Mouse (Mus musculus) kidney, postnatal 10 days (tissue): ENCODE measurements at regions not wholly inside any gene's neighbourhood (a gene's known extent, or its start where the extent isn't known, plus 50 kb on each side); places are given as distances from the start of the nearest gene placed in this dataset.

Experiments
- DNase-seq: peaks from one replicate; pipeline ENCODE4 v3.0.0; 2021; ENCODE audit warnings: mixed read lengths

DNA sequence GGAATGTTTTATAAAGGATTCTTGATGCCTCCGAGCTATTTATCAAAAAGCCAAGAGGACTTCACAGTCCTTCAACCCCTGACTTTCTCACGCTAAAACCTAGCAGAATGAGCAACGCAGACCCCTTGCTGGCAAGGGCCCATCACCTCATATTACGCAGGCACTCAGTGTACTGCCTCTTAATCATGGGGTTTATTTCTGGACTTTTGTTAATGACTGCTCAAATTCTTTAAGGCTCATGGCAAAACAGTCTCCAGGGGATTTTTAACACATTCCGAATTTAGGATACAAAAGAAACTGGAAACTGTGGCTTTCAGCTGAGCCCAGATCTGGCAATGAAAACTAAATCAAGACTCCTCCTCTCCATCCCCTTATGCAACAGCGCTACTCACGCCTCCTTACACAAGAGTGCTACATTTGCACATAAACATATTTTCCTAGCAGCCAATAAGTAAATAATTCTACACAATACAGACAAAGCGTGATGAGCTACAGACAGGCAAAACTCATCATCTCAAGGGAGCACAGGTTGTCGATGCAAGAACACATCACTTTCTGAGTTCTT is 492.0 kb upstream of the Id4 start:
- DNase-seq: no peak

DNA sequence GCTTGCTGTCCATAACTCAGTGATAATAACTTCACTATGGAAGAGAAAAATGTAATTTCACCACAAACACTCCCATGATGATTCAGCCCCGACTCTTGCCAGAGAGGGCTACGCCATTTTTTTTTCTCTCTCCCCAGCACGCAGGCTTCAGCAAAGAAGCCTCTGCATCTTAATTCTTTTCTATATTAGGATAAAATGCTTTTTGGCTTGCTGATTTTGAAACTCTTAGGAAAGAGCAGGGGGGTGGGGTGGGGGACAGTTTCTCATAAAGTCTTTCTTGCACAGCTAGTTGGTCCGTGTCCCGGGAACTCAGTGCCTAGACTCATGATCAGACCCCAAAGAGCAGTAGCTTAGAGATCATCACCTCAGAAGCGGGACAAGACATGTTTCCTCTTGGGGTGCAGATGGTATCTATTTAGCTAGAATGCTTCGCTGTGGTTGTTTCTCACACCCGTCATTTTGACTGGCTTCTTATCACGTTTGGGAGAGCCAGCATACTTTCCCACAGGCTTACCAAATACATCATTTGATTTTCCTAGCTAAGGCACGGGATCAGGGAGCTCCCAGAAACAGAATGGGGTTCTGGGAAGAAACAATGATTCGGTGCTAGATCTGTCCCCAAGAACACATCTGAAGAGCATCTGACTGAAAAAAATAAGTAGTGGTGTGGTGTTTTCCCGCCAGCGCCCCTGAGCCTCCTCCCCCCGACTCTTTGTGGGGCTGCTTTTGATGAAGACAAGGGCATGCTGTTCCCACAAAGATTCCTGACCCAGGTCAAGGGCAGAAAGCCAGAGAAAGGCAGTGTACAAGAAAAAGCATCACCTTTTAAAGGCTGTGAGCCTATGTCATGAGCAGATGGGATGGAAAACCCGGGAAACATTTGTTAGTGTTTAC is 483.6 kb upstream of the Id4 start:
- peak; percentile 39 for DNase-seq

- no peak for DNase-seq
Measured at GRCm38 (mm10) chr13:47778218-47779009, 482.6 kb upstream of the Id4 start.

- DNase-seq: no peak
Measured at GRCm38 (mm10) chr13:47784406-47784805, 476.6 kb upstream of the Id4 start.

GRCm38 (mm10) chr13:47797859-47798258 is 463.2 kb upstream of the Id4 start:
- DNase-seq: no peak

DNA sequence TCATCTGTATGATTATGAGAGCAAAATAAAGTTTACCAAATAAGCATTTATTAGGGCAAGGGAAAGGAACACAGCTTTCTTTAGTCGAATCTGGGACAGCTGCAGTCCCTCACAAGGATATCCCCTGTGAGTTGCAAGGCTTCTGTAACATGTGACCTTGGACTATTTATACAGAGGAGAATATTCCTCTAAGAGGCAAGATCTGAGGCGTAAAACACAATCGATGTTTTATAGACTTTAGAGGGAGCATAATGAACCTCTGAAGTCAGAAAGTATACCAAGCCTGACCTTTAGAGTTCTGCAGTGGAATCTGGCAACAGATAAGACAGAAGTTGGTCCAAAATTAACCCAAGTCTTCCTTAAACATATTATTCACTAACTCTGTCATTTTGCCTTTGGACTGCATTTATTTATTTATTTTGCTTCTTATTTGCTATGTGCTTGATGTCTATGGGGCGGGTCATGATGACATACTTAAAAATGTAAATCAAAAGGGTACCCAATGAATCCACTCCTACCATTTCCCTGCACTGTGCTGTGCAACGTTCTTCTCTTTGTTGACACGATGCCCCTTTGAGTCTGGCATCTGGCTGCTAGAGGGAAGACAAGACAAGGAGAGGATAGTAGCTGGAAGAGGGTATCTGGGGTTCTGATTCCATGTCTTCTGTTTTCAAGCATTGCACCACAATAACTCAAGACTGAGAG is 449.2 kb upstream of the Id4 start:
- DNase-seq: peak; percentile 49

DNA sequence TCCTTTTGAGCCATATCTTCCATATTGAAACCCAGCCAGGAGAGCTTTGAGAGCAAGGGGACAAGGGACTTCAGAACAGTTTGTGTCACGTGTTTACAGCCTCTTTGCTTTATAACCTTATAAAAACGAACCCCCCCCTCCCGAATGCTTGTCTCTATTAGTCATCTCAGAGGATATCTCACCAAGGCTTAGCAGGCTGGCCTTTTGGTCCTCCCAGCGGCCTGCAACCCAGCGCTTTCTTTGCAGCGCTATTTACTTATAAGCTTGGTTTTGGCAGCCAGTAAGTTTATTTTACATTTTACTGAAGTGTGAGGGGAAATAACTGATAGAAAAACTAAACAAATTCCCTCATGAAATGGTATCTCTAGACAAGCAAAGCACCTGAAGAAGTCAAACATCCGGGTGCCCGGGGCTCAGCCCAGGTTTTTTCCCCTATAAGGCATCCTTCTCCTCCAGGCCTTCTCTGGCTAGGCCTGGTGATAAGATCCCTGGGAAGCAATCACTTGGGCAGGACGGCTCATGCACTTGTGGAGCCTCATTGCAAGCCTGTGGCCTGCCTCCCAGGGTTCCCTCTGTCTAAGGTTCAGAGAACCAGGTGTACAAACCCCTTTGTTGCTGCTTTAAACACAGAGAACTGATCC is 442.0 kb upstream of the Id4 start:
- no peak for DNase-seq

- DNase-seq: peak; percentile 65
Measured at GRCm38 (mm10) chr13:47836491-47836890, 424.5 kb upstream of the Id4 start.

DNA sequence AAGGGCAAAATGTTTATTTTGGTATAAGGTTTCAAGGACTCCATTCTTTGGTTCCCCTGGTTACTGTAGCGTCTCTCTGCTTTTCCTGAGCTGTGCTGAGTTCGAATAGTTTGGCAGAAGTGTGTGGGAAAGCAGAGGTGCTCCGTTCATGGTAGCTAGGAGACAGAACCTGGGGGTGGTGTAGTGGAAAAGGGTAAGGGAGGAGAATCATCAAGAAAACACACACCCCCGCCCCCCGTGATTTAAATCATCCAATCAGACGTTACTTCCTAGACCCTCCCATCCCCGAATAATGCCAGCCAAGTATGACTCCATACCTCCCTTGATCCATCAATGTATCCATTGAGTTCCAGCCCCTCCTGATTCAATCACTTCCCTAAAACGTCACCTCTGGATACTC is 418.6 kb upstream of the Id4 start:
- DNase-seq: no peak

DNA sequence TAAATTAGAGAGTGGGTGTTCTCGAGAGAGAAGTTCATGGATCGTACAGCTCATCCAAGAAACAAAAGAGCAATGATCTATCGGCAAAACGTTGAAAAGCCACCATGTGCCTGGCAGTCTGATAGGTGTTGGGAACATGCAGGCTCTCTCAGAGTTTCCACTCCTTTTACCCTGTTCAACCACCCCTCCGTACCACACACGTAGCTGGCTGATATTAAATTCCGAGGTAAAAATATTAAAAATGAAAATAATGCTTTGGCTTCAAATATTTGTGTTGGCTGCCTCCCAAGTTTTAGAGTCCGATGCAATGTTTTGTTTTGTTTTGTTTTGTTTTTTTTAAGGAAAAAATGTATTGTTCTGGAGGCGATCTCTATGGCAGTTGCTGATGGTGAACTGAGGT is 418.0 kb upstream of the Id4 start:
- no peak for DNase-seq

GRCm38 (mm10) chr13:47843541-47844267 is 417.3 kb upstream of the Id4 start:
- no peak for DNase-seq

GRCm38 (mm10) chr13:47846713-47847112 is 414.3 kb upstream of the Id4 start:
- no peak for DNase-seq

- peak; percentile 48 for DNase-seq
Measured at GRCm38 (mm10) chr13:47848371-47849188, 412.4 kb upstream of the Id4 start.

GRCm38 (mm10) chr13:47855422-47856108 is 405.5 kb upstream of the Id4 start:
- no peak for DNase-seq

- no peak for DNase-seq
Measured at GRCm38 (mm10) chr13:47858946-47859345, 402.1 kb upstream of the Id4 start.

- peak; percentile 19 for DNase-seq
Measured at GRCm38 (mm10) chr13:47860316-47860715, 400.7 kb upstream of the Id4 start.

DNA sequence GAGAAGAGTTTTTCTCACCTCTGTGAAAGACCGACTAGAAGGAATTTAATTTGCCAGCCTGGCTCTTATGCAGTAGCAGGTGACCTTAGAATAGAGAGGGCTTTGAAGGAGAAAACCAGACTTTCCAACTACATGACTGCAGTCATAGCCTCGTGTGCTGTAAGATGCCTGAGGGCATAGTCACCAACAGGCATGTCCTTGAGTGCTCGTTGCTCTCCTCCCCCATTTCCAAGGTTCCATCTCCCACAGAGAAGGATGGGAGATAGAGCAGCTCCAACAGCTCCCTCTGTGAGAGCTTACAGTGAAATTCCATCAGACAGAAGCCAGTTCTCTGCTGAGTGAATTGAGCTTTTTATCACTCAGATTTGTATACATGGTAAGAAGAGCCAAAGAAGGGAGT is 398.1 kb upstream of the Id4 start:
- DNase-seq: no peak

- DNase-seq: no peak
Measured at GRCm38 (mm10) chr13:47868656-47869055, 392.4 kb upstream of the Id4 start.

DNA sequence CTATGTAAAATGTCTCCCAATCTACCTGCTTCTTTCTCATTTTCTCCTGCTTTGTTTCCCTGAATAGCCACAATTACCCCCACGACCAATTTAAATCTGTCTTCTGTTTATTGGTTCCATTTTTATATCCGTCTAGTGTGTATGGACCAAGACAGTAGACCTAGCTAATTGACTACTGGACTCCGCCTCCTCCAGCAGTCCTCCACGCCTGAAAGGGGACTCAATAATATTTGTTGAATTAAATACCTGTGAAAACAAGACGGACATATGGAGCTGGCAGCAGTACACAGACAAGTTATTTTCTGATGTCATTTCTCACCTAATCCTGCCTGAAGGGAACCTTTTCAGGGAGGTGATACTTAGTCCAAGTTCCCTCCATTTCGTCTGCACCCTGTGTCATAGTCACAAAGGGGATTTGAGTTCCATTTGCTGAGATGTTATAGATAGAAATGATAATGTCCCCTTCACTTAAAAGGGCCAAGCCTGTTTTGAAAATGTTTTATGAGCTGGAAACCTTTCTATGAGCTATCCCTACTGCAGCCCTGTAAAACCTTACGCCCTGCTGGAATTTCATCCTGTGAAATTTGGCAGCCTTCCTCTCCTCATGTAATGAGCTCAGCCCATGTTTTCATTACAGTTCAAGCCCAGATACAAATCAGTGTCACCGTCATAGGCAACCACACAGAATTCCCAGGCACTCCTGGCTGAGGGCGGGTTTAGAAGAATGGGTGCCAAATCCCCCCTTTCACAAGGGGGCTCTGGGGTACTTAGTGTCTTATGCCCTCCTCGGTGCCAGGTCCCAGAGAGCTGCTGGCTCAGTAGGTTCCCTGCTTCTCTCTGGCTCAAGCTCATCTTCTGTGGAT is 391.1 kb upstream of the Id4 start:
- DNase-seq: peak; percentile 15
